Mouse (Mus musculus) MEL (cell line): ENCODE data around the gene Gm4952.

ENCODE experiments used
- CTCF ChIP-seq, 3 experiments: IDR thresholded peaks in 2 of 3; conservative IDR thresholded peaks in 1 of 3; 2 replicates each; pipeline ENCODE4 v1.5.1; 2011 to 2012; ENCODE audit warnings: low read length in 3 of 3, low read depth in 2 of 3, mild to moderate bottlenecking in 2 of 3, improper control_type of control experiment in 1 of 3, inconsistent platforms in 1 of 3, mixed read lengths in 1 of 3, moderate library complexity in 1 of 3; ENCODE audit not compliant: control insufficient read depth in 1 of 3, insufficient read depth in 1 of 3, poor library complexity in 1 of 3, severe bottlenecking in 1 of 3
- E2F4 ChIP-seq: IDR thresholded peaks from 2 replicates; pipeline ENCODE4 v1.6.1; 2011; ENCODE audit warnings: low read depth, low read length, improper control_type of control experiment, borderline replicate concordance
- GABPA ChIP-seq: IDR thresholded peaks from 2 replicates; pipeline ENCODE4 v1.6.1; 2012; ENCODE audit warnings: low read depth, mild to moderate bottlenecking, inconsistent platforms, low read length, improper control_type of control experiment, moderate library complexity
- MAX ChIP-seq: IDR thresholded peaks from 2 replicates; pipeline ENCODE4 v1.6.1; 2011; ENCODE audit warnings: low read length, improper control_type of control experiment
- TCF12 ChIP-seq: IDR thresholded peaks from 2 replicates; pipeline ENCODE4 v1.6.1; 2014; ENCODE audit warnings: low read depth, mild to moderate bottlenecking, inconsistent platforms, low read length, improper control_type of control experiment, moderate library complexity

GRCm38 (mm10) chr19:12572614-12573265 is 27.0 kb upstream of the Gm4952 start:
- TF ChIP-seq CTCF (IDR thresholded peaks at IDR 0.05 in 2 of 3, conservative IDR thresholded peaks at IDR 0.05 in 1 of 3; ENCODE audit: control insufficient read depth in 1 of 3, insufficient read depth in 1 of 3, low read depth in 2 of 3, low read length in 3 of 3, poor library complexity in 1 of 3, severe bottlenecking in 1 of 3) (no peak), E2F4 (no peak), MAX (no peak), GABPA (no peak), TCF12 (no peak)
